Mouse (Mus musculus) ZHBTc4 (cell line): ENCODE data around the gene Klra3.
"Not testable (repeated sequence)": the region's sequence is repeated elsewhere in the genome, so short reads cannot be mapped to it uniquely, and the experiment has no call there.

Source experiments
- DNase-seq: peaks from one replicate; pipeline ENCODE4 v3.0.0-alpha.2; 2011; ENCODE audit warnings: low read depth, low spot score

The Klra3 gene

DNA sequence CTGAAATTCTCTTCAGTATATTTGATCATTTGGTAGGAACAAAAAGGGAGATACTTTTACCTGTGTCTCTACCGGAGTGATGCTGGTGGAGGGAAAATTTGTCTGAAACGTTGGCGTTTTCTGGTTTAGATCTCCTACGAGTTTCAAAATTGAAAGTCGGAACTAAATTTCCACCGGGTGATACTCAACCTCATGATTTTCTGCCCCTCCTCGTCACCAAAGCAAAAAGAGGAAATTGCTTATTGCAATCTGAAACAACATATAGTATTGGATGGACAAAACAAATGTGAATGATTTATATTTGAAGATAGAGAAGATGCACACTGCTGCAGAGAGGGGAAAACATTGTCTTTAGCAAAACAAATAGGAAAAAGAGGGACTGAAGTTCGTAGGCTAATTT is at the start of gene Klra3:
TSS of gene Klra3 (minus strand) at position 164 of the 400 bp plus-strand sequence.
- DNase-seq: no peak

DNA sequence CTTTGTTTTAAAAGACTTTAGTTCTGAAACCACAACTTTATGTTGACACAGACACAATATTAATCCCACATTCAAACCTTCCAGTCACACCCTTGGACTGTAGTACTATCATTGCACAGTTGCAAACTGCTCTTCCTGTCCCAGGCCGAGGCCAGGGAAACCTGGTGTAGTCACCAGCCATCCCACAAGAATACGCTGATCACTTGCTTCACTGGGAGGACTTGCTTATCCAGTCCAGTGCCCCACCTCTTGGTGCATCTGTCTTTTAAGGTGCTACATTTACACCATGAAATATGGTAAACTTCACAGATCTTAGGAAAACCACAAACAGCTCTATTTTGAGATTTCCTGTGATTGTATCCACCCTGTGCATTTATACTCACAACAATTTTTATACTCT is 49.4 kb upstream of the Klra3 start, which contains the start of gene Klra1:
TSS of gene Klra1 (minus strand) at position 125 of the 400 bp plus-strand sequence.
- DNase-seq: no peak

DNA sequence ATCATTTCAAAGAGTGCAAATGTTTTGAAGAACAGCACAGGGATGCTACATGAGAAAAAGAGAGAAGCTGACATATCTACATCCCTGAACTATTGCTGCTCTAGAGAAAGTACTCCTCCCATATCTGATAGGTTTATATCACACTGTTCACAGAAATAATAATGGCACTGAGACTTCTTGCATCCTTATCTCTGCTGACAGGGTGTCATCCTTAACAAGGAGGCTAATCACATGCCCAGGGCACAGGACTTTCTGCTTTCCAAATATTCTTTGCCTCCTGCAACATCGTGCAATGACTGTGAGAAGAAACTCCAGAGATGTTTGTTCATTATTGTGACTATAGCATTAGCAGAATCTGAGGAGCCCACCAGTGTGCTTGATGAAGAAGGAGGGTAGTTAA is 48.4 kb upstream of the Klra3 start:
- no peak for DNase-seq

DNA sequence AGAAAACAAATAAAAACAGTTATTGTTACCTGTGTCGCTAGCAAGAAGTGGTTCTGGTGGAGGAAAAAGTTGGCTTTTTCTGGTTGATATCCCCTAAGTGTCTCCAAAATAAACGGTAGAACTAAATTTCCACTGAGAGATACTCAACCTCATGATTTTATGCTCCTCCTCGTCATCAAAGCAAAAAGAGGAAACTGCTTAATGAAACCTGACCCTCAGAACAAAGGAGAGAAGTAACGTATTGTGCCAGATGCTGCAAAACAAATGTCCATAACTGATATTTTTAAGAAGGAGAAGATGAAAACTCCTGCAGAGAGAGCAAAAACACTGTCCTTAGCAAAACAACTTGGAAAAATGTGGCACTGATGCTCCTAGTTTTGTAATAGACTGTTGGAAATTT is 45.0 kb upstream of the Klra3 start:
- no peak for DNase-seq

DNA sequence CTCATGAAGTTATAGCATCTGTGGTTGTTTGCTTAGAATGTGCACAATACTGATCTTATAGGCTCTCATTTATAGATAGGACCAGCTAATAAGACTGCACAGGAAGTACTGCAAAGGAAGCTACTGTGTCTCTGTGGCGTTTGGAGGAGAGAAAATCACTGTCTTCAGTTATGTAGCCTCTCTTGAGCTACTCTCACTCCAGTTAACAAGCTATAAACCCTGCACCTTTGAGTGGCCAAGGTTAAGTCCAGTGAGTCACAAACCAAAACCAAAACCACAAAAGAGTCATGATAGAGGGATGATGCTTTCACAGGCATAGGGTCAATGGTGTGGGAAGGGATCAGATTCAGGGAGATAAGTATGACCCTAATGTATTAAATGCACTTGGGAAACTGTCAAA is 8.0 kb upstream of the Klra3 start:
- DNase-seq: not testable (repeated sequence)

DNA sequence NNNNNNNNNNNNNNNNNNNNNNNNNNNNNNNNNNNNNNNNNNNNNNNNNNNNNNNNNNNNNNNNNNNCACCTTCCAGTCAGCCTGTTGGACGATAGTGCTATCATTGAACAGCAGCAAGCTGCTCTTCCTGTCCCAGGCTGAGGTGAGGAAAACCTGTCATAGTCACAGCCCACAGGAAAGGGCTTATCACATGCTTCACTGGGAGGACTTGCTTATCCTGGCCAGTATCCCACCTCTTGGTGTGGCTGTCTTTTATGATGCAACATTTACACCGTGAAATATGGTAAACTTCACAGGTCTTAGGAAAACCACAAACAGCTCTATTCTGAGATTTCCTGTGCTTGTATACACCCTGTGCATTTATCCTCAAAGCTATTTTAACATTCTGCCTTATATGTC is 4.6 kb upstream of the Klra3 start:
- DNase-seq: not testable (repeated sequence)

DNA sequence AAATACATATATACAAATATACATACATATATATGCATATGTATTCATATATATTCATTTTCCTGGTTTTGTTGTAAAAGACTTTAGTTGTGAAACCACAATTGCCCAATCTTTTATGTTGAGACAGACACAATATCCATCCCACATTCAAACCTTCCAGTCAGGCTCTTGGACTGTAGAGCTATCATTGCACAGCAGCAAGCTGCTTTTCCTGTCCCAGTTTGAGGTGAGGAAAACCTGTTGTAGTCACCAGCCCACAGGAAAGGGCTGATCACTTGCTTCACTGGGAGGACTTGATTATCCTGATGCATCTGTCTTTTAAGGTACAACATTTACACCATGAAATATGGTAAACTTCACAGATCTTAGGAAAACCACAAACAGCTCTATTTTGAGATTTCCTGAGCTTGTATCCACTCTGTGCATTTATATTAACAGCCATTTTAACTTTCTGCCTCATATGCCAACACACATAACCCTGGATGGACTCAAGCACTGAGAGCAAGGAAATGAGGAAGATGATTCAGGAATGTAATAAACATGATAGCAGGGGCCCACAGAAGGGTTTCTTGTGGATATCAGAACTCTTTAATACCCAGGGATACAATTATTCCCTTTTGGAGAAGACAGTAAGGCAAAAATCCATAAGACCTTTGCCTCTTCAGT is 49.3 kb downstream of the Klra3 start:
- DNase-seq: no peak

DNA sequence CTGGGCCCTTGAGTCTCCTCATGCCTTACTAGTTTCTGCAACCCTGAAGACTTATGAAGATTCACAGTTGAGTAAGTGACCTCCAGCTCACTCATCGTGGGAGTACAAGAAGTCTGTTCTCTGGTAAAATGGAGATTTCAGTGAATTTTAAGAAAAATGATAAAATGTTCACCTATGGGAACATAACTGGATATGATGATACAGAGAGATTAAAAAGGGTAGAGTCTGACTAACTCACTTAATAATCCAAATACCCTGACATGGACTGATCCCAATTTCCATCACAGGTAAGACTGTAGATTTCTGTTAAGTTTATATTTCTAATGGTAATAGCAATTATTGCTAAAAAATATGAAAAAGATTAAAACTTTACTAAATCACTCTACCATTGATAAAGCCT is 55.5 kb downstream of the Klra3 start, which contains the start of gene Klra10:
TSS of gene Klra10 (minus strand) at position 101 of the 400 bp plus-strand sequence.
- DNase-seq: not testable (repeated sequence)
